Mouse (Mus musculus): Measurements from ENCODE around the gene Lipc.

DNA sequence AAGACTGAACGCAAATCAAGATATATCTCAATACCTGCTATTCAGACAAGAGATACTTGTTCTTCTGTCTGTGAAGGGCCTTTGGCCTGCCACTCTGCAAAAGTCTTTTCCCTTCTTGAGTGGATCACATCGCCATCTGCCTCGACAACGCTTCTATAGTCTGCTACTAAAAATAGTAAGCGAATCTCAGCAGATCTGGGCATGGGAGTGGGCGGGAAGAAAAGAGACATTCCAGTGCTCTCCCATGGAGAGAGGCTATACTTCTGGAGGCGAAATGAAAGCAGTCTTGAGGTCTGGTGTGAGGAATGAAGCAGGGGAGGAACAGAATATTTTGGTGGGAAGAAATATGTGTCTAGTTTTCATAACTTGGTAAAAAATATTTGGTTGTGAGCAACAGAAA, 163.3 kb downstream of the Lipc start:
- TF ChIP-seq FLI1 (IDR thresholded peaks at IDR 0.05; ENCODE audit: low read length) (no peak), GATA1 (IDR thresholded peaks at IDR 0.05; ENCODE audit: borderline replicate concordance, low read length) (no peak)

Measured in megakaryocyte, embryonic 14.5 days (primary cell).